Mouse (Mus musculus): ENCODE results near the gene Gm42420. TPM values are rescaled to one million over a fixed set of nuclear protein-coding genes. Genes with fewer than 3 reads are reported as not detected.

Gm42420 gene
- polyA plus RNA-seq, 1 experiment from 2014 or later = not detected

GRCm38 (mm10) chr6:39610207-39610606 is 24.7 kb downstream of the Gm42420 start:
- Histone ChIP-seq H3K27me3 (no peaks in the 10 kb centered on the region), H3K9ac (no peak overlapping the region), H3K4me1 (no peaks in the 10 kb centered on the region), H3K4me3 (no peak overlapping the region), H3K36me3 (ENCODE audit: poor library complexity, severe bottlenecking) (peaks cover 21% of the 10 kb centered on the region), H3K4me2 (no peak overlapping the region), H3K27ac (no peak overlapping the region), H3K9me3 (replicated peaks) (no peaks in the 10 kb centered on the region)
- WGBS = 70% methylated on average over 2 of the region's 2 CpGs
- ATAC-seq = no peak

GRCm38 (mm10) chr6:39611296-39611695 is 25.7 kb downstream of the Gm42420 start:
- Histone ChIP-seq H3K4me1 (no peaks in the 10 kb centered on the region), H3K4me3 (no peak overlapping the region), H3K9me3 (replicated peaks) (no peaks in the 10 kb centered on the region), H3K9ac (no peak overlapping the region), H3K4me2 (no peak overlapping the region), H3K27me3 (no peaks in the 10 kb centered on the region), H3K36me3 (ENCODE audit: poor library complexity, severe bottlenecking) (peaks cover 25% of the 10 kb centered on the region), H3K27ac (no peak overlapping the region)
- WGBS = 97% methylated on average over 2 of the region's 2 CpGs
- no peak for ATAC-seq

Other genes with a start within 250 kb of the Gm42420 start
- 53.5 and 56.3 TPM in 2 replicates for gene Slc37a3, start 208.1 kb upstream of the Gm42420 start, polyA plus RNA-seq (2015; fragmentation: Nextera tagmentation; extraction: Ambion mirVana)
- 0.29 and 0.31 TPM in 2 replicates for gene Rab19, start 204.6 kb upstream of the Gm42420 start, polyA plus RNA-seq (2015; fragmentation: Nextera tagmentation; extraction: Ambion mirVana)
- 171 and 175 TPM in 2 replicates for gene Mkrn1, start 165.3 kb upstream of the Gm42420 start, polyA plus RNA-seq (2015; fragmentation: Nextera tagmentation; extraction: Ambion mirVana)
- gene Dennd2a, start 27.9 kb upstream of the Gm42420 start, polyA plus RNA-seq (2015; fragmentation: Nextera tagmentation; extraction: Ambion mirVana) = 19.6 and 22.8 TPM in 2 replicates
- gene Adck2, start 11.9 kb upstream of the Gm42420 start, polyA plus RNA-seq (2015; fragmentation: Nextera tagmentation; extraction: Ambion mirVana) = 35.7 and 39.0 TPM in 2 replicates
- 325 and 354 TPM in 2 replicates for gene Ndufb2, start 6.8 kb downstream of the Gm42420 start, polyA plus RNA-seq (2015; fragmentation: Nextera tagmentation; extraction: Ambion mirVana)
- 18.4 and 20.2 TPM in 2 replicates for gene Braf, start 139.7 kb downstream of the Gm42420 start, polyA plus RNA-seq (2015; fragmentation: Nextera tagmentation; extraction: Ambion mirVana)
- gene Mrps33, start 225.2 kb downstream of the Gm42420 start, polyA plus RNA-seq (2015; fragmentation: Nextera tagmentation; extraction: Ambion mirVana) = 260 and 293 TPM in 2 replicates

Measured in forebrain, embryonic 13.5 days (tissue).